Mouse (Mus musculus): ENCODE measurements around the gene Etl4. TPM values are rescaled to one million over a fixed set of nuclear protein-coding genes. Genes with fewer than 3 reads are reported as not detected.
"Not testable (repeated sequence)": the region's sequence is repeated elsewhere in the genome, so short reads cannot be mapped to it uniquely, and the experiment has no call there.

Gene Etl4
- polyA plus RNA-seq, 1 experiment: not detected

DNA sequence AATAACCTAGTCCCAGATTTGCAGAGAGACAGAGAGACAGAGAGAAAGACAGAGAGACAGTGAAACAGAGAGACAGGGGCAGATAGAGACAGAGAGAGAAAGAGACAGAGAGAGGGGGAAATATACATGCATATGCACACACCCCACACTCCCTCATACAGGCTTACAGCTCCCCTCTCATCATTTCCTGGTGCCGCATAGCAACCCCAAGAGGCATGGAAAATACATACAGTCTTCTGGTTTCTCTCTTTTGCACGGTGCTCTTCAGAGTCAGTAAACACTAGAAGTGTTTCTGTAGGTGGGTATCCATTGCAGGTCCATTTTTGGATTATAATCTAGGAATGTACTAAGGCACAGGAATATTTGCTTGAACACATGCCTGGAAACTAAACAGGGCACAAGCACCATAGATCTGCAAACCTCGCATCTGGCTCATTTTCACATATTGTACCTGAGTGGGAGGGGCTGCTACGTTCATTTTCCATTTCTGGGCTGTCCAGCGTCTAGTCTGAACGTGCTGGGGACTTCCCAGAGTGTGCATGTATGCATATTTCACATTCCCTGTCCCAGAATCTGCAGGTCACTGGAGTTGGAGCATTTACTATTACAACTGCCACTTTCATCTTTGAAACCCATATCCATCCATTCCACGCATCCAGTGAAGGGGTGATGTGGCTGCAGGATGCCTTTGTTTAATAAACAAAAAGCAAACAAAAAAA lies 429.6 kb downstream of the Etl4 start:
- TF ChIP-seq GATA1 (IDR thresholded peaks at IDR 0.05; ENCODE audit: low read length): no peak
- TF ChIP-seq TAL1 (IDR thresholded peaks at IDR 0.05; ENCODE audit: low read length): no peak
- Histone ChIP-seq H3K9me3 (ENCODE audit: control insufficient read depth, low read length) (no peaks in the 10 kb centered on the region), H3K36me3 (ENCODE audit: control insufficient read depth) (no peaks in the 10 kb centered on the region), H3K4me3 (replicated peaks) (no peak overlapping the region), H3K4me1 (ENCODE audit: control insufficient read depth) (no peaks in the 10 kb centered on the region), H3K27me3 (ENCODE audit: control insufficient read depth) (no peaks in the 10 kb centered on the region)

DNA sequence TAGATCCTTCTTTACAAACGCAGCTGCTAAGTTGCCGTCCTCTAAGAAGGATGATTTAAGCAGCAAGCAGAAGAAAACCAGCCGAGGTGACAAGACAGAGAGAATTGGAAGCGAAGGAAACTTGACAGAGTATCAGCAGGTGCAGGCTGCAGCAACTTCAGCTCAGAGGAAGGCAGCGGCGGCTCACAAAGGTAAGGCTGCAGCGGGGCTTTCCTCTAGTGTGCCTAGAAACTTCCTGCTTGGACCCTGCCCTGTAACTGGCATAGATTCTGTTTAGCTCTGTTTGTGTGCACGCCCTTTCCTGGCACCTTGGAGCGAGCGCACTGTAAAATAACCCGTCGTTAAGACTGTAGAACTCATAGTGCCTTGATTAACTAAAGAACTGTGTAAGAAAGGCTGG lies 430.3 kb downstream of the Etl4 start:
- H3K36me3 ChIP-seq (ENCODE audit: control insufficient read depth): no peaks in the 10 kb centered on the region
- no peaks in the 10 kb centered on the region for H3K4me1 ChIP-seq (ENCODE audit: control insufficient read depth)
- no peaks in the 10 kb centered on the region for H3K27me3 ChIP-seq (ENCODE audit: control insufficient read depth)
- TF ChIP-seq TAL1 (IDR thresholded peaks at IDR 0.05; ENCODE audit: low read length): no peak
- no peak for TF ChIP-seq GATA1 (IDR thresholded peaks at IDR 0.05; ENCODE audit: low read length)
- H3K9me3 ChIP-seq (ENCODE audit: control insufficient read depth, low read length): no peaks in the 10 kb centered on the region
- H3K4me3 ChIP-seq (replicated peaks): no peak overlapping the region

DNA sequence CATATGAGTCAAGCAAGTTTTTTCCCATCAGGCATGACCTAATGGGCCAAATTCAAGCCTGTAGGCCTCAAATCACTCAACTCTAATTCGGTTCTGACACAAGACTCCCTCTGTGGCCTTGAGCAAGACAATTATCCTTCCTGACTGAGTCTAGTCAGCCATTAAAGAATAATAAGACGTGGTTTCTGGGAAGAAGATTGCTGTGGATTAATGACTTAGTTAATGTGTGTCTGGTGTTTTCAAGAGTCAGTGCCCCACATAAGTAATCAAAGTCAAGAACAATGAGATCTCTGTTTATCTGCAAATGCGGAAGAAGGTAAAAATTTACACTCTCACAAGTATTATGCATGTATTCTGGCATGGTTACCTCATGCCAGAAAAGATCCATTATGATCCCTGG lies 437.3 kb downstream of the Etl4 start:
- Histone ChIP-seq H3K36me3 (ENCODE audit: control insufficient read depth) (no peaks in the 10 kb centered on the region), H3K9me3 (ENCODE audit: control insufficient read depth, low read length) (no peaks in the 10 kb centered on the region), H3K27me3 (ENCODE audit: control insufficient read depth) (no peaks in the 10 kb centered on the region), H3K4me1 (ENCODE audit: control insufficient read depth) (no peaks in the 10 kb centered on the region), H3K4me3 (replicated peaks) (no peak overlapping the region)
- TF ChIP-seq GATA1 (IDR thresholded peaks at IDR 0.05; ENCODE audit: low read length) (no peak), TAL1 (IDR thresholded peaks at IDR 0.05; ENCODE audit: low read length) (no peak)

DNA sequence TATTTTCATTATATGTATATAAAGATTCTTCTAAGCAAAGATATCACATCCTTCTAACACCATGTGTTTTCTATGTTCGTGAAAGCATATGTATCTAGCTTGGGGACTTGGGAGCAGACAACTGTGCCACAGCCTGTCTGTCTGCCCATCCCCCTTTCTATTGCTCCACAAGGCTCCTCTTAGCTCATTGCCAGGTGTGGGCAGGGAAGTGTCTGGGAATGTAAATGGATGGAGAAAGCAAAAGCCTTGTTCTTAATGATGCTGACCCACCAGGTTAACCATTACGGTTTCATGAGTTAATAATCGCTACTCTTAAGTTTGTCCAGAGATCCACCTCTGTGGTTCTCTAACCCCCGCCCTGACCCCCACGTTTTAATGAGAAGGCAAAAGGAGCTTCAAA lies 439.7 kb downstream of the Etl4 start:
- H3K36me3 ChIP-seq (ENCODE audit: control insufficient read depth): no peaks in the 10 kb centered on the region
- H3K27me3 ChIP-seq (ENCODE audit: control insufficient read depth): no peaks in the 10 kb centered on the region
- H3K4me1 ChIP-seq (ENCODE audit: control insufficient read depth): no peaks in the 10 kb centered on the region
- H3K4me3 ChIP-seq (replicated peaks): no peak overlapping the region
- no peaks in the 10 kb centered on the region for H3K9me3 ChIP-seq (ENCODE audit: control insufficient read depth, low read length)
- TF ChIP-seq GATA1 (IDR thresholded peaks at IDR 0.05; ENCODE audit: low read length) (no peak), TAL1 (IDR thresholded peaks at IDR 0.05; ENCODE audit: low read length) (no peak)

DNA sequence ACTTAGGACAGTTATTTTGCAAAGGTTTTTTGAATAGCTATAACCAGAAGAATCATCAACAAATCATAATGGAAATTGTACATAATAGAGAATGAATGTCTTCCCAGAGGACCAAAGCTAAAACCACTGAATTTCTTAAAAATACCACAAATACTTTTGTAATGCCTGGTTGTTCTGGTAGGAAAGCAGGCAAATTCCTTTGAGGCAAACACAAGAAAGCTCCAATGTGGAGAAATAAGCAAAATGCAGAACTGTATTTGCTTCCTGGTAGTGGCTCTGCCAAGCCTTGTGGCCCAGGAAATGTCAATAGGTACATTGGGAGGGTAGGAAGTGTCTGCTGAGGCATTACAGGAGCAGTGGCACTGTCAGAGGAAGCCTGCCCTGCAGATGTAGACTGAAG lies 443.2 kb downstream of the Etl4 start:
- H3K4me1 ChIP-seq (ENCODE audit: control insufficient read depth): no peaks in the 10 kb centered on the region
- no peaks in the 10 kb centered on the region for H3K36me3 ChIP-seq (ENCODE audit: control insufficient read depth)
- no peaks in the 10 kb centered on the region for H3K27me3 ChIP-seq (ENCODE audit: control insufficient read depth)
- H3K9me3 ChIP-seq (ENCODE audit: control insufficient read depth, low read length): no peaks in the 10 kb centered on the region
- H3K4me3 ChIP-seq (replicated peaks): no peak overlapping the region
- no peak for TF ChIP-seq TAL1 (IDR thresholded peaks at IDR 0.05; ENCODE audit: low read length)
- no peak for TF ChIP-seq GATA1 (IDR thresholded peaks at IDR 0.05; ENCODE audit: low read length)

DNA sequence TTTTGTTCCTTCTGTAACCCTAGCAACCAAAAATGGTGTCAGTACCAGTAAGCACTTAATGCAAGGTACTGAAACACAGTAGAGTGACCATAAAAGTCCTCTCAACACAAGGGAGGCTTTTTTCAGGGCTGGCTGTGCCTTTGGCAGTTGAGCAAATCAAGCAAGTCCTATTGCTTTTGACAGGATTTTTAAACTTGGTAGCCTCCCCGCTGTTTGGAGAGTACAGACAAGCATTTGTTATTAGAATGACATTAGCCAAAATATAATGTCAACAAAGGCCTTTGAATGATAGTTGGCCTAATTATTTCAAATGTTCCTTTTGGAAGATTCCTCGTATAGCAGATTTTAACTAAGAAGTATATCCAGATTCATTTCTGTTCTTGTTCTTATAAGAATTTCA lies 467.4 kb downstream of the Etl4 start:
- Histone ChIP-seq H3K9me3 (ENCODE audit: control insufficient read depth, low read length) (no peaks in the 10 kb centered on the region), H3K4me1 (ENCODE audit: control insufficient read depth) (no peaks in the 10 kb centered on the region), H3K4me3 (replicated peaks) (no peak overlapping the region), H3K36me3 (ENCODE audit: control insufficient read depth) (no peaks in the 10 kb centered on the region), H3K27me3 (ENCODE audit: control insufficient read depth) (no peaks in the 10 kb centered on the region)
- TF ChIP-seq GATA1 (IDR thresholded peaks at IDR 0.05; ENCODE audit: low read length) (no peak), TAL1 (IDR thresholded peaks at IDR 0.05; ENCODE audit: low read length) (no peak)

DNA sequence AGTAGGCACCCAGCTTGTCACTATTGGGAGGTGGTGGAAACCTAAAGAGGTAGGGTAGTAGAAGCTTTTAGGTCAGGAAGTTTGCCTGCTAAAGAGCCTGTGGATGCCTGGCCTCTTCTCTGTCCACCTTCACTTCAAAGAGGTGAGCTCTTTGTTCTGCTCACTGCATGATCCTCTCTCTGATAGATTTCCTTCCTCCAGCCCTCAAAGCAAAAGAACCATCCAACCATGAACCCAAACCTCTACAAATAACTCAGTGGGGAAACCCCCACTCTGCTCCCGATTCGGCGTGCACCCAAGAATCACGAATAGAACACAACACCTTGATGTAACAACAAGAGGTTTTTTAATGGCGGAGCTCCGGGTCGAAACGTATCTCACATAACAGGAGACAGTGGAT lies 471.3 kb downstream of the Etl4 start:
- H3K9me3 ChIP-seq (ENCODE audit: control insufficient read depth, low read length); H3K36me3 ChIP-seq (ENCODE audit: control insufficient read depth); H3K4me1 ChIP-seq (ENCODE audit: control insufficient read depth); H3K4me3 ChIP-seq (replicated peaks); H3K27me3 ChIP-seq (ENCODE audit: control insufficient read depth): not testable (repeated sequence)

DNA sequence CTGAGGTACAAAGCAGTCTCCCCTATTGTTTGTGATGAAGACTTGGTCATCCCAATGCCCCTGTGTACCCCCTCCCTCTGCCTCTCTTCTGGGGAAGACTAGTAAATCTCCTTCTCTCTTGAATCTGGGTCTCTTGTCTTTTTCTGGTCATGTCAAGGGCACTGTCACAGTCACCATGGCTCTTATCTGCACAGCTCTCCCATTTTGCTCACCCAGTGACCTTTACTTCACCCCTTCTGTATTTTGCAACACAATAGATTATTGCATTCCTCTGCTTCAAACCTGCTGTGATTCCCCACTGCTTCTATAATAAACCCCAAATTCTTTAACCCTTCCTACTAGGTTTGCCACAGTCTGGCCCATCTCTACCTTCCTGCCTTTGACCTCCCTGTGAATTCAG lies 484.5 kb downstream of the Etl4 start:
- H3K4me3 ChIP-seq (replicated peaks): no peak overlapping the region
- H3K4me1 ChIP-seq (ENCODE audit: control insufficient read depth): no peaks in the 10 kb centered on the region
- TF ChIP-seq GATA1 (IDR thresholded peaks at IDR 0.05; ENCODE audit: low read length) (no peak), TAL1 (IDR thresholded peaks at IDR 0.05; ENCODE audit: low read length) (no peak)
- no peaks in the 10 kb centered on the region for H3K36me3 ChIP-seq (ENCODE audit: control insufficient read depth)
- H3K27me3 ChIP-seq (ENCODE audit: control insufficient read depth): no peaks in the 10 kb centered on the region
- H3K9me3 ChIP-seq (ENCODE audit: control insufficient read depth, low read length): no peaks in the 10 kb centered on the region

DNA sequence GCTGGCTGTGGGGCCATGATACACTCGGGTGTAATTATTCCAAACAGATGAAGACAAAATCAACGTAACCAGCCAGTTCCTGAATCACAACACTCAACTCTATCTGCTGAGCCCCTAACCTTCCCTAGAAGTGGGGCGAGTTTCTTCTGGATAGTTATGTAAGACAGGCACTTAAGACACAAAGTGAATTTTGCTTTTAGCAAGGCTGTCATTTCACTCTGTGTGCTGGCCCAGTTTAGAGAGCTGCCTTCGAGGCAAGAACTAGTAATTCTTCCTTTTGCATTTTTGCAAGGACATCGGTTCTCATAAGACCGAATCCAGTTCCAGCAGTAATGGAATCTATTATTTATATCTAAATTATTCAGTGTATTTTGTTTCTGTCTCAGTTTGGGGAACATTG lies 487.4 kb downstream of the Etl4 start:
- TF ChIP-seq TAL1 (IDR thresholded peaks at IDR 0.05; ENCODE audit: low read length): no peak
- TF ChIP-seq GATA1 (IDR thresholded peaks at IDR 0.05; ENCODE audit: low read length): no peak
- Histone ChIP-seq H3K4me3 (replicated peaks) (no peak overlapping the region), H3K36me3 (ENCODE audit: control insufficient read depth) (no peaks in the 10 kb centered on the region), H3K9me3 (ENCODE audit: control insufficient read depth, low read length) (no peaks in the 10 kb centered on the region), H3K4me1 (ENCODE audit: control insufficient read depth) (no peaks in the 10 kb centered on the region), H3K27me3 (ENCODE audit: control insufficient read depth) (no peaks in the 10 kb centered on the region)

DNA sequence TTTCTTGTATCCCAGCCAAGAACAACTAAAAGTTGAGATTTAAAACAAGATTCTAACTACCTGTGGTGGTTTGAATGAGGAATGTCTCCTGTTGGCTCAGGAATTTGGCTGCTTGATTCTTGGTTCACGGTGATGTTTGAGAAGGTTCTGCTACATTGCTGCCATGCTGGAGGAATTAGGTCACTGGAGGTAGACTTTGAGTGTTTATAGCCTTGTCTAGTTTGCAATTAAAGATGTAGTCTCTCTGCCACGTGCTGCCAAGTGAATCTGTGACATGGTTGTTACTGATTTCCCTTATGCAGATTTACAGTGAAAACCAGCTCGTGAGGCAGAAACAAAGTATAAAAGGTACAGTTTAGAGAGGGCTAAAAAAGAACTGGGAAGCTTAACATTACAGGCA lies 491.0 kb downstream of the Etl4 start:
- no peaks in the 10 kb centered on the region for H3K36me3 ChIP-seq (ENCODE audit: control insufficient read depth)
- no peaks in the 10 kb centered on the region for H3K9me3 ChIP-seq (ENCODE audit: control insufficient read depth, low read length)
- H3K4me3 ChIP-seq (replicated peaks): no peak overlapping the region
- no peaks in the 10 kb centered on the region for H3K27me3 ChIP-seq (ENCODE audit: control insufficient read depth)
- TF ChIP-seq TAL1 (IDR thresholded peaks at IDR 0.05; ENCODE audit: low read length) (no peak), GATA1 (IDR thresholded peaks at IDR 0.05; ENCODE audit: low read length) (no peak)
- no peaks in the 10 kb centered on the region for H3K4me1 ChIP-seq (ENCODE audit: control insufficient read depth)

Measured in erythroblast, embryonic 14.5 days (primary cell).